Mouse (Mus musculus) spleen, postnatal 36 days (tissue): Measurements from ENCODE around the gene Chchd2.

Source experiments
- DNase-seq, 2 experiments: peaks; one replicate each; pipeline ENCODE4 v3.0.0; 2022; ENCODE audit warnings: low spot score in 2 of 2, mixed read lengths in 1 of 2

The Chchd2 gene

DNA sequence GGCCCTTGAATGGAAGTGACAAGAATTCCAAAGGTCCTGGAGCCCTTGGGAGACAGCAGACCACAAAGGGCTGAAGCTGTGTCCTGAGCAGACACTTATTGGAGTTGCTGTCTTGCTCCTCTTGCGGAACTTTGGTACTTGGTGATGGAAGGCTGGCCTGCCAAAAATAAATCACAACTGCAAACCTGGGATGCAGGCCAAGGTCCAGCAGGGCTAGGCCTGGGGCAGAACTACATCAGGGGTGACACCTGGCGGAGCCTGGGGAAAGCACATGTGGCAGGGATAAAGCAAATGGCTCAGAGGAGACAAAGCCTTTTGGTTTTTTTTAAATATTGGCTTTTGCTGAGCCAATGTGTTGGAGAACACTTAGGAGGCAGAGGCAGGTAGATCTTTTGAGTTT, 8.3 kb downstream of the Chchd2 start:
- no peak for DNase-seq

DNA sequence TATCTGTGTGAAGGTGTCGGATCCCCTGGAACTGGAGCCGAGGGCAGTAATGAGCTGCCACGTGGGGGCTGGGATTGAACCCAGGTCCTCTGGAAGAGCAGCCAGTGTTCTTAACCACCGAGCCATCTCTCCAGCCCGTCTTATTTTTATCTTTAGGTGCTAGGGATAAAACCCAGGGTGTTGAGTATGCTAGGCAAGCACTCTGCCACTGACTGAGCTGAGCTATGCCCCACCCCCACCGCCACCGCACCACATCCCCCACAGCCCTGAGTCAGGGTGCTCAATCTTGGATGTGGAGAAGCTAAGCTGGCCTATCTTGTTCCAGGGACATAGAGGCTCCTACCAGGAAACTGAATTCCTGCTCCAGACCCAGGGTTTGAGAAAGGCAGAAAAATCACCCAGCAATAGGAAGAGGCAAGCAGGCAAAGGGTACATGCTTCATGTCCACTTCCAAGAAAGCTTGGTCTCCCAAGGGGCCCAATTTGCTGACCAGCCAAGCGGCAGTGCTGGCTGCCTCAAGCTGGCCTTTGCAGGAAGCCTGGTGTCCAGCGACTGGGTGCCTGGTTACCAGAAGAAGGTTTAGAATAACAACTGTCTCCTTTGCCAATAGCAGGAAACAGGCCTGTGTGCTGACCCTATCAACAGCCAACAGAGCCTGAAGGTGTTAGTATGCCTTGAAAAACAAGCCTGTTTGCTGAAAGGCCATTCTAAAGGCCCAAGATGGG, 9.4 kb downstream of the Chchd2 start:
- DNase-seq: no peak

DNA sequence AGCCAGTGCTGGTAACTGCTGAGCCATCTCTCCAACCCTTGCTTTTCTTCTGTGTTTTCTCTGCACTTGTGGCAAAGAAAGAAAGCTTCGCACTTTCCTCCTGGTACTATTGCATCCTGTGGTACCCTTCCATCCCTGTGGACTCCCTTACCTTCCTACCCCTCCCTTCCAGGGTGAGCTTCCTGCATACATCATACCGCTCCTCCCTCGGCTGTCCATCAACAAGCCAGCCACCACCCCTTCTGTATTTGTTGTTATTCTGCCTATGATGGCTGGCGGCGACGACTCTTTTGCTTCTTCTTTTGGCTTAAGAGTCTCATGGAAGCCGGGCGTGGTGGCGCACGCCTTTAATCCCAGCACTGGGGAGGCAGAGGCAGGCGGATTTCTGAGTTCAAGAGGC, 12.2 kb downstream of the Chchd2 start:
- no peak for DNase-seq

DNA sequence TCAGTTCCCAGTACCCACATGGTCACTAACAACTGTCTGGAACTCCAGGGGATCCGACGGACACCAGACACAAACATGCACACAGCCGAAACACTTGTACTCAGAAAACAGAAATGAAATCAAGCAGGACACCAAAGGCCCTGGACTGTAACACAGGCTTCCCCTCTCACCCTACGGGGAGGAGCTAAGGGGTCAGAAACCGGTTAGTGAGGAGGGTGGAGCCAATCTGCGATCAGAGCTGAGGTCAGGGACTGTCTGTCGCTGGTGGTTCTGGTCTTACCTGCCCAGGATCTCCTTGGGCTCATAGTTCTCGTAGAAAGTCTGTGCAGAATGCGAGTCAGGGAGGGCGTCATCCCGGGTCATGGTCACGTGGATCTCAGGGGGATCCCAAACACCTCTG, 13.3 kb downstream of the Chchd2 start:
- DNase-seq: no peak

DNA sequence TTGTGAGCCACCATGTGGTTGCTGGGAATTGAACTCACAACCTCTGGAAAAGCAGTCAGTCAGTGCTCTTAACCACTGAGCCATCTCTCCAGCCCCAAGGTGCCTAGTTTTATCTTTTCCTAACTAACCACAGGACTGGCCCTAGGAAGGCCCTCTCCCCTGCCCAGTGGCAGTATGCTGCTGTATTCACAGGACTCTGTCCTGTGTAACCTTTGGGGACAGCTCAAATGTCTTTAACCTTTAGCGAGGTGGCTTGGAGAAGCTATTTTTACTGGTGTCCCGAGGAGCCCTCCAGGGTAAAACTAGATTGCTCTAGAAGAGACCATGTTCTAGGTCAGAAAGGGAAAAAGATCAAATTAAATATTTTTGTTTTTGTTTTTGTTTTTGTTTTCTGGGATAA, 16.0 kb downstream of the Chchd2 start:
- DNase-seq: no peak

DNA sequence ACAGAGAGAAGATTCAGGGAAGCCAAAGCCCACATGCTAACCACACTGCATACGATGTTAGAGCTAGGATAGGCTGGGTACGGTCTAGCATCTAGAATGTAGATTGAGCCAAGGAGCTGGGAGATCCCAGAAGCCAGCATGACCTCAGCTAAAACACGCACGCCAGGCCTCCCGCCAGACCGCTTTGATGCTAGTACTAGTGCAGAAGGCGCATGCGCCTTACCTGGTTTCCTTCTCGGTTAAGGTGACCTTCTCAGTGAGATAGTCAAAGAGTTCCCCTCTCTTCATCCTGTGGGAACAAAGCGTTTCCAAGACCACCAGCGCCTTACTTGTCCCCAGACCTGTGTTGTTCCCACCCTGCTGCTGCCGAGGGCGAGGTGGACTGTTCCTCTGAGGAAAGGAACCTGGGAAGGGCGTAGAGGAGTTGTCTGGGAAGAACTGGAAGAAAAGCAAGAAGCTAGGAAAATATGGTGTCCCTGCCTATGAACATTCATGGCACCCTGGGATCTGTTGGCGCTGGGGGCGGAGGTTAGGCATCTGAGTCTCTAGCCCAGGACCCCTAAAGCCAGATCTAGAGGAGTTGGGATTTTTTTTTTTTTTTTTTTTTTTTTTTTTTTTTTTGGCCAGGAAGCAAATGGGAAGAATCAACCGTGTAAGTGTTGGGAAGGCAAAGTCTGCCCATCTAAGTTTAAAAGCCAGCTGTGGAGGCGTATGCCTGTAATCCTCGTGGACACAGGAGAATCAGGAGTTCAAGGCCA, 17.9 kb downstream of the Chchd2 start:
- DNase-seq: no peak

DNA sequence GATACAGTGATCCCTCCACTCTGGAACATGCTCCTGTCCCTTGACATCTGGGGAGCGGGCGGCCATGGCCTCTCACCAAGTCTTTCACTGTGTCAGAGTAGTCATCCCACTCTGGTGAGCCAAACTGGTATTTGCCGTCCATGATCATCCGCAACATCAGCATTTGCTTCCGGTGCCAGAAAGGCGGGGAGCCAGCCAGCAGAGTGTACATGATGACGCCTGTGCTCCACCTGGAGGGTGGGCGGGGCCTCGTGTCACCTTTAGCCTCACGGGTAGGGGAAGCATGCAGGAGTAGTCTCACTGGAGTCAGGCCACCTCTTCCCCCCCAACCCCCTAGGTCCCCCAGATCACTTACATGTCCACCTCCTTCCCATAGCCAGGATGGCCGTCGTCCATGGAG, 21.4 kb downstream of the Chchd2 start:
- no peak for DNase-seq

DNA sequence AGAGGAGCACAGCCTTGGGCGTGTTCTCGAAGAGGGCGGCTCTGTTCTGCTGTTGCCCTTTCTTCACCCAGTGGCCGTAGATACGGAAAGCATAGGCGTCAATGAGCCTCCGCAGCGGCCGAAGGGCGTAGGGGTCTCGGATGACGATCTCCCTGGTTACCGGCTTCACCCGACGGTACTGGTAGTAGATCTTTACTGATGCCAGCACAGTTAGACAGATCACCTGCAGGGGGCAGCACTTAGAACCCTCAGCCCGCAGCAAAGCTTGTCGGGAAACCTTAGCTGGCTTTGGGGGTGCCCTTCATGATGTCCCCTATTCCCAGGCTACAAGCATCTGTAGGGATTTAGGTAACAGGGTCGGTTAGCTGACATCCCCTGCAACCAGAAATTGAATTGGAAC, 22.8 kb downstream of the Chchd2 start:
- DNase-seq: peak in 1 of 2 experiments; percentile 26

DNA sequence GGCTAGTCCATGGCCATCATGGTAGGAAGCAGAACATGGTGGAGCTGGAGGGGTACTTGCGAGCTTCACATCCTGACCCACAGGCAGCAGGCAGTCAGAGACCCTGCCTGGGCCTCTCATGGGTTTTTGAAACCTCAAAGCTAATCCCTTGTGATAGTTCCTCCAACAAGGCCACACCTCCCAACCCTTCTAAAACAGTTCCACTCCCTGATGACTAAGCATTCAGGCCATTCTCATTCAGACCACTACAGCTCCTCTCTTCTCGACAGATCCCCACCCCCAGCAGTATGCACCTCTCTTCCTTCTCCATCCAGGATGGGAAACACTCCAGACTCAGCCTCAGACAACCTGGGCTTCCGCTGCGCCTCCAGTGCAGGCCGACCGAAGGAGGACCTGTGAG, 24.9 kb downstream of the Chchd2 start:
- no peak for DNase-seq

DNA sequence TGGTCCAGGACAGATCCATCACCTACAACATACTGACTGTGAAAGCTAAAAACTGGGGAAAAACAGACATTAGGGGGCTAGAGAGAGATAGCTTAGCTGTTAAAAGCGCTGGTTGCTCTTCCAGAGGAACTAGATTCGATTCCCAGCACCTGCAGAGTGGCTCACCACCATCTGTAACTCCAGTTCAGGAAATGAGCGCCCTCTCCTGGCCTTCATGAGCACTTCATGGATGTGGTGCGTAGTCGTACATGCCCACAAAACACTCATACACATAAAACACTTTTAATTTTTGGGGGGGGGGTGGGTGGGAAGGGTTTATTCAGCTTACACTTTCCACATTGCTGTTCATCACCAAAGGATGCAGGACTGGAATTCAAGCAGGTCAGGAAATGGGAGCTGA, 30.9 kb downstream of the Chchd2 start:
- DNase-seq: no peak

DNA sequence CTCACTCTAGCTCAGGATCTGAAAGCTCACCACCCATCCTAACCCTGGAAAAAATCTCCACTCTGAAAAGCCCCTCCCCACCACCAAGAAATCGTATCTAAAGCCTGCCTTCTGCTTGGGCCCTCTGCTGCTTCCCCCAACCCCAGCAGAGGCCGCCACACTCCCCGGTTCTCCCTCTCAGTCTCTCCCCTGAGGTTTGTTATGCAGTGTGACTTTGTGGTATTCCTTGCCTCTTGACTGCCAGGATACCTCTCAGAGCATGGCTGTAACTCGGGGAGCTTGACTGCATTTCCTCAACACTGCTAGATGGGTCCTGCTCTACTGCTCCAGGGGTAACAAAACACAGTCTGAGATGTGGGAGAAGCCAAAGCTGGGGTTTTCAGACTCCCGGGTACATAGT, 32.1 kb downstream of the Chchd2 start:
- DNase-seq: no peak

DNA sequence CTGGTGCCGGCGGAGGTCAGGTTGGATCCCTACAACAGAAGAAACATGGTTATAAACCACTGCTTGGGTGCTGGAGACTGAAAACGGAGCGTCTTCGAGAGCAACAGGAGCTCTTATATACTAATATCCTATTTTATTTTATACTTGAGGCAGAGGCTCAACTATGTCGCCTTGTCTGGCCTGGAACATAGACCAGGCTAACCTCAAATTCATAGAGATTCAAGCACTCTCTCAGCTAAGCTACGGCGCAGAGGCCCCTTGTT, 39.8 kb downstream of the Chchd2 start:
- no peak for DNase-seq

DNA sequence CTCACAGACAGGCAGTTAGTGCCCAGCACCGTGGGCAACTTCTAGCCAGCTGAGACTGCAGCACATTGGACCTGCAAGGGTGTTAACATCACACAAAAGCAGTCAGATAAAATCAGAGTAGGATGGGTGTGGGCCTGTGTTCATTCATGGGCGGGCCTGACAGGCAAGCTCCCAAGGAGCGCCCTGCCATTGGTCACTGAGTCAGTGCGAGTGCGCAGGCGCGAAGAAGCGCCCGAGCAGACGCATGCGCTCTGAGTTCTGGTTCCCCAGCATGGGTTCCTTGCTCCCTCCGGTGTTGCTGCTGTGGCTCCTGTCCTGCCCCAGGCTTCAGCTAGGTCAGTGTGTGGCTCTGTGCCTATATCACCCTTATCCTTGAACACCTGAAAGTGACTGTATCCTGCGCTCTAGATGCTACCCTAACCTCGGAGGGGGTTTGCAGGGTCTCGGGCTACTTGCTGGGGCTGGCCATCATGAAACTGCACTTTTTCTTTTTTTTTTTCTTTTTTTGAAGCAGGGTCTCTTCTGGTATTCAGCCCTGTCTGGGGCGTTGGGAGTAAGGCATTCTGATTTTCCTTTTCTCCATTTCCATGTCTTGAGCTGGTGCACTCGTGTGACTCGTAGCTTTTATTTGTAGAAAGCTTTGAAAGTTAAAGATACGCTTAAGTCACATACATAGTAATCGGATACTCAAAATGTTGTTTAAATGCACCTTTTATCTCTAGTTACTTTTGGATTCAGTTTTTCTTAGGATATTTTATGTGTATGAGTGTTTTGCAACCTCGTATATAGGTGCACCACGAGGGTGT, 40.3 kb downstream of the Chchd2 start, which contains the start of gene Sumf2:
Gene Sumf2, plus strand, starts transcription at position 235 of the 806 bp plus-strand sequence.
- peak; percentile 94 to 96 for DNase-seq

DNA sequence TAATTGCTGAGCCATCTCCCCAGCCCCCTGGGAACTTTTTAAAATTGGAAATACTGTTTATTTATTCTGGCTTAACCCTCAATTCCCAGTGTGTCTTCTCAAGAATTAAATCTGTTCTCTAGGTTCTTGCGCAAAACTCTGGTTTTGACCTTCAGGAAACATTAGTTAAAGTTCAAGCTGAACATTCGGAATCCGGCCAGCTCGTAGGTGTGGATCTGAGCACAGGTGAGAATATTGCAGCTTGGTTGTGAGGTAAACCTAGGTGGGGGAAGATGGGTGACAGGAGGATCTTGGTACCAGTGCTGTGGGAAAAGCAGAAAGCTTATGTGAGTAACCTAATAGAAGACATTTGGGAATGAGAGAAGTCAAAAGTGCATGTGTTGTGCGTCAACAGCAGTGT, 42.4 kb downstream of the Chchd2 start:
- no peak for DNase-seq
